Mouse (Mus musculus) midbrain, embryonic 11.5 days (tissue): ENCODE measurements around the gene Aldh3a1. TPM values are rescaled to one million over a fixed set of nuclear protein-coding genes. Genes with fewer than 3 reads are reported as not detected.
A peak's percentile ranks its signal among the peaks of the same experiment; 100 is the strongest.

Source experiments
- ATAC-seq: fragments of 200-750 bp; cut with Nextera tagmentation; 2 replicates; pipeline ENCODE4 v1.8.0; 2017; ENCODE audit warnings: moderate TSS enrichment, moderate library complexity; ENCODE audit not compliant: low FRiP score
- DNase-seq: peaks from one replicate; pipeline ENCODE4 v3.0.0; 2015; ENCODE audit warnings: low spot score; ENCODE audit errors: missing footprints
- H3K27ac ChIP-seq: fragments of 300-500 bp; sonication (generic); 2 replicates; pipeline ENCODE4 v1.5.1; 2014; ENCODE audit warnings: low read depth, low read length
- H3K27me3 ChIP-seq: fragments of 300-500 bp; sonication (generic); 2 replicates; pipeline ENCODE4 v1.6.1; 2014; ENCODE audit warnings: mild to moderate bottlenecking, low read length, moderate library complexity, mixed read lengths; ENCODE audit not compliant: control insufficient read depth, insufficient read depth
- H3K36me3 ChIP-seq: fragments of 300-500 bp; sonication (generic); 2 replicates; pipeline ENCODE4 v1.6.1; 2014; ENCODE audit warnings: mild to moderate bottlenecking, low read length, moderate library complexity, mixed read lengths; ENCODE audit not compliant: control insufficient read depth, insufficient read depth
- H3K4me1 ChIP-seq: fragments of 300-500 bp; sonication (generic); 2 replicates; pipeline ENCODE4 v1.6.1; 2014; ENCODE audit warnings: low read length; ENCODE audit not compliant: control insufficient read depth, insufficient read depth
- H3K4me2 ChIP-seq: fragments of 300-500 bp; sonication (generic); 2 replicates; pipeline ENCODE4 v1.6.1; 2014; ENCODE audit warnings: mild to moderate bottlenecking, moderate library complexity
- H3K4me3 ChIP-seq: fragments of 300-500 bp; sonication (generic); 2 replicates; pipeline ENCODE4 v1.5.1; 2014; ENCODE audit warnings: low read depth, low read length
- H3K9ac ChIP-seq: fragments of 300-500 bp; sonication (generic); 2 replicates; pipeline ENCODE4 v1.6.1; 2014; ENCODE audit warnings: low read length
- H3K9me3 ChIP-seq: fragments of 300-500 bp; sonication (generic); 2 replicates; pipeline ENCODE4 v1.6.1; 2016; ENCODE audit warnings: low read length; ENCODE audit not compliant: control insufficient read depth
- WGBS: fragments of 180-500 bp; shearing (Covaris S2); extraction: QIAGEN DNeasy Blood & Tissue Kit; methylation state at CpG from one replicate; pipeline ENCODE4 v1.1.7; 2014; 5-methylcytosine and 5-hydroxymethylcytosine counted together
- polyA plus RNA-seq: library from polyadenylated mRNA; unstranded; fragments of >200 nt; fragmentation: Nextera tagmentation; extraction: Ambion mirVana; gene quantifications from 2 replicates; pipeline ENCODE4 v1.2.1, GENCODE M21; 2014

The Aldh3a1 gene
- polyA plus RNA-seq, 1 experiment from 2014 or later = not detected

DNA sequence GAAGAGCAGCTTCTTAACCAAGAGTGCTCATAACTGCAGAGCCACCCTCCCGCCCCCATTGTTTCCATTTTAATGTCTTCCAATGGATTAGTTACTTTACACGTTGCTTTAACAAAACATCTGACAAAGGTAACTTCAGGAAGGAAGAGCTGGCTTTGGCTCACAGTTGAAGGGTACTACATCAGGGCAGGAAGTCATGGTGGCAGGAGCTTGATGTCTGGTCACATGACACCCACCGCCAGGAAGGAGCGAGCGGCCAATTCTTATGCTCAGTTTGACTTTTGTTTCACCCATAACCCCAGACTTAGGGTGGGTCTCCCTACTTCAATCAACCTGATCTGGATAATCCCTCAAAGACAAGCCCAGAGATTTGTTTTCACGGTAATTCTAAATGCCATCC is 51.8 kb downstream of the Aldh3a1 start:
- ATAC-seq = no peak
- 90% methylated on average over 6 of the region's 6 CpGs for WGBS
- Histone ChIP-seq H3K9me3 (no peaks in the 10 kb centered on the region), H3K36me3 (peaks cover 5% of the 10 kb centered on the region), H3K4me2 (no peak overlapping the region), H3K4me1 (no peaks in the 10 kb centered on the region), H3K4me3 (no peak overlapping the region), H3K27ac (no peak overlapping the region), H3K27me3 (no peaks in the 10 kb centered on the region), H3K9ac (no peak overlapping the region)
- no peak for DNase-seq

DNA sequence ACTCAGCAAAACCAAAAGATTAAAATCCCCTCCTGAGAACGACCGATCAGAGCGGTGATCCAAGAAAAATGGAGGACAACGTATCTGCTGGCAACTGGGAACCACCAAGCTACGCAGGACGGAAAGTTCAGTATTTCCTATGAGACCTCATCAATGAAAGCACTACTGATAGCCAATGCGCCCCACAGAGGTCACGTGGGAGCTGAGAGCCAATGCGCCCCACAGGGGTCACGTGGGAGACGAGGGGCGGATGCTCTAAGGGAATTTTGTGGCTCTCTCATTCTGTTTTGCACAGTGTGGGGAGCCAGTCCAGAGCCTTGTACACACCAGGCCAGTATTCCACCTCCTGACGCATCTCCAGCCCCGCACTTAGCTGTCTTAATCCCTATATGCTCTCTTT is 55.2 kb downstream of the Aldh3a1 start:
- H3K9ac ChIP-seq = no peak overlapping the region
- WGBS = 89% methylated on average over 14 of the region's 14 CpGs
- no peaks in the 10 kb centered on the region for H3K9me3 ChIP-seq
- DNase-seq (no peak), ATAC-seq (no peak)
- no peaks in the 10 kb centered on the region for H3K27me3 ChIP-seq
- no peak overlapping the region for H3K27ac ChIP-seq
- H3K36me3 ChIP-seq = no peaks in the 10 kb centered on the region; the same call in 1 of the 2 replicates
- no peak overlapping the region for H3K4me3 ChIP-seq
- peaks cover 3% of the 10 kb centered on the region for H3K4me1 ChIP-seq
- H3K4me2 ChIP-seq = no peak overlapping the region

DNA sequence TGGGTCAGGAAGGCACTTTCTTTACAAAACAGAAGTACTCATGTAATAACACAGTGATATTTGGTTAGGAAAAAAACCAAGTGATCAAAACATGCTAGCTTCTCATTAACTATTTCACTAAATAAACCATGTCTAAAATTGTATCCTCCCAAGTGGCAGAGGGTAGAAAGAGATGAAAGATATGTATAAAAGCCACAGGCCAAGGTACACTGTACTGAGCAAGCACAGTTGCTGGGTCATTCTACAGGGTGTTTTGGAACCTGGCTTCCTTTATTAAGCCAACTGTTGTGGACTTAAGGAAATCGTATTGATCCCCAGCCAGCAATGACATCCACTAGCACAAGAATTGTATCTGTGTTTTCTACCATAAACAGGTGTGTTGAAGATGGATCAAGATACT is 56.5 kb downstream of the Aldh3a1 start:
- WGBS = 88% methylated on average over 1 of the region's 1 CpGs
- no peak overlapping the region for H3K9ac ChIP-seq
- DNase-seq (no peak), ATAC-seq (no peak)
- no peaks in the 10 kb centered on the region; the same call in 1 of the 2 replicates for H3K36me3 ChIP-seq
- H3K27me3 ChIP-seq = no peaks in the 10 kb centered on the region; the same call in 1 of the 2 replicates
- H3K4me3 ChIP-seq = no peak overlapping the region
- peaks cover 3% of the 10 kb centered on the region for H3K4me1 ChIP-seq
- H3K27ac ChIP-seq = no peak overlapping the region
- H3K9me3 ChIP-seq = no peaks in the 10 kb centered on the region
- H3K4me2 ChIP-seq = no peak overlapping the region

DNA sequence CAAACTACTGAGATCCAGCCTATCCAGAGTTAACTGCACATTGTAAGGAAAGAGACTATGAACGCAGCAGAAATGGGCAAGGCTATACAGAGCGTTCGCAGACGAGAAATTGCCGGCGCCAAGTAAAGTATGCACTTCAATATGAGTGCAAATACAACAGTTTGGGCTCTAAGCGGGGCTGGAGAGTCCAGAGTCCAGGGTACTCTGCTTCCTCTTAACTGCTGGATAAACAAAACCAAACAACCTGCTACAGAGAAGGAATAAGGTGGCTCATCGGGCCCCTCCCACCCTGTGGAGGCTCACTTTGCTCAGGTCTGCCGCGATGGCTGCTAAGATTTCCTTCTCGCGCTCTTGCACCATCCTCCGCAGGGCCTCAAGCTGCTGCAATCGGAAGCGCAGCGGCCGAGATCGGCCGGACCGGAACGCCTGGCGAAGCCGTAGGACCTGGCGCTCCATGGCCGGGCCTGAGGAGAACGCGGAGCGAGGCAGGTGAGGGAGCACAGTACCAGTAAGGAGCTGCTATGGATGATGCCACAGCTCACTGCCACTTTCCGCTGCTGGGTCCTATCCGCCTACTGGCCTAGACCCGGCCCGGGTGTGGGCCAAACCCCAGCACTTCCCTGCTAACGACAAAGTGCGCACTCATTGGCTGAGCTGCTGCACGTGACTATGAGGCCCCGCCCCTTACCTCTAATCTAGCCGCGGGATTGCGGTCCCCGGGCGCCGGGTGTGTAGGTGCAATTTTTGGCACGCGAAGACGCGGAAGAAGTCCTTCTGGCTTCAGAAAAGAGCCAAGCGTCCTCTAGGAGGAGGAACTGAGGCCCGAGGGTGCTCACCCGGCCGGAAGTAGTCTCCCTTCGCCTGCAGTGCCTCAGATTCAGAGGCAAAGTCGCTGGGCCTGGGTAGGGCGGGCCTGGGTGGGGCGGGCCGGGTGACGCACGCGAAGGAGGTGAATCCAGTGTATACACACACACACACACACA is 59.5 kb downstream of the Aldh3a1 start, which contains the start of gene Aldh3a2:
Aldh3a2 (minus strand) TSS at position 914 of the 983 bp plus-strand sequence.
- H3K4me3 ChIP-seq = peak within 1 kb of the TSS; percentile 79
- H3K9ac ChIP-seq = peak within 1 kb of the TSS; percentile 91
- 2% methylated on average over 52 of the region's 58 CpGs for WGBS
- ATAC-seq (peak; percentile 100), DNase-seq (peak; percentile 99)
- peaks cover 3% of the 10 kb centered on the region for H3K4me1 ChIP-seq
- H3K4me2 ChIP-seq = peak within 1 kb of the TSS; percentile 79
- no peaks in the 10 kb centered on the region; the same call in 1 of the 2 replicates for H3K27me3 ChIP-seq
- no peaks in the 10 kb centered on the region for H3K9me3 ChIP-seq
- no peaks in the 10 kb centered on the region; the same call in 1 of the 2 replicates for H3K36me3 ChIP-seq
- peak within 1 kb of the TSS; percentile 73 for H3K27ac ChIP-seq

Other genes with a start within 250 kb of the Aldh3a1 start
- 0.16 and 0.33 TPM in 2 replicates for gene Kcnj12, start 185.0 kb upstream of the Aldh3a1 start, polyA plus RNA-seq
- 1.1 and 1.4 TPM in 2 replicates for gene Tnfrsf13b, start 80.8 kb upstream of the Aldh3a1 start, polyA plus RNA-seq
- gene Usp22, start 32.5 kb upstream of the Aldh3a1 start, polyA plus RNA-seq = 284 and 292 TPM in 2 replicates
- gene Aldh3a2, start 59.9 kb downstream of the Aldh3a1 start, polyA plus RNA-seq = 26.0 and 27.2 TPM in 2 replicates
- not detected in 2 replicates for gene Slc47a2, start 135.3 kb downstream of the Aldh3a1 start, polyA plus RNA-seq
- gene Slc47a1, start 170.8 kb downstream of the Aldh3a1 start, polyA plus RNA-seq = 0.16 TPM in 1 of 2 replicates, not detected in the other
- 0.40 and 0.51 TPM in 2 replicates for gene Rnf112, start 246.6 kb downstream of the Aldh3a1 start, polyA plus RNA-seq